Mouse (Mus musculus): ENCODE results near the gene Cd274.
"Not testable (repeated sequence)": the region's sequence is repeated elsewhere in the genome, so short reads cannot be mapped to it uniquely, and the experiment has no call there.

Cd274 gene

GRCm38 (mm10) chr19:29396353-29396752 lies 29.1 kb downstream of the Cd274 start:
- no peak for DNase-seq

GRCm38 (mm10) chr19:29399786-29400185 lies 32.5 kb downstream of the Cd274 start:
- DNase-seq: no peak

- no peak for DNase-seq
Observed at GRCm38 (mm10) chr19:29400466-29400865, 33.2 kb downstream of the Cd274 start.

- no peak for DNase-seq
Observed at GRCm38 (mm10) chr19:29402621-29403020, 35.4 kb downstream of the Cd274 start.

GRCm38 (mm10) chr19:29403251-29403650 lies 36.0 kb downstream of the Cd274 start:
- no peak for DNase-seq

GRCm38 (mm10) chr19:29405388-29405787 lies 38.1 kb downstream of the Cd274 start:
- no peak for DNase-seq

GRCm38 (mm10) chr19:29406042-29407017 lies 39.1 kb downstream of the Cd274 start:
- DNase-seq: no peak

- no peak for DNase-seq
Observed at GRCm38 (mm10) chr19:29410619-29411018, 43.4 kb downstream of the Cd274 start, which contains the start of gene Pdcd1lg2. Gene Pdcd1lg2 (plus strand): TSS chr19:29410919.

GRCm38 (mm10) chr19:29412476-29413420 lies 45.5 kb downstream of the Cd274 start:
- peak; percentile 5 for DNase-seq

GRCm38 (mm10) chr19:29414513-29414912 lies 47.3 kb downstream of the Cd274 start:
- no peak for DNase-seq

GRCm38 (mm10) chr19:29414917-29415316 lies 47.7 kb downstream of the Cd274 start:
- DNase-seq: not testable (repeated sequence)

GRCm38 (mm10) chr19:29416393-29416902 lies 49.2 kb downstream of the Cd274 start:
- no peak for DNase-seq

GRCm38 (mm10) chr19:29417188-29417587 lies 49.9 kb downstream of the Cd274 start:
- DNase-seq: no peak

GRCm38 (mm10) chr19:29417894-29418293 lies 50.6 kb downstream of the Cd274 start:
- no peak for DNase-seq

- no peak for DNase-seq
Observed at GRCm38 (mm10) chr19:29418661-29419115, 51.4 kb downstream of the Cd274 start.

GRCm38 (mm10) chr19:29419506-29419905 lies 52.3 kb downstream of the Cd274 start:
- DNase-seq: no peak

GRCm38 (mm10) chr19:29419946-29420345 lies 52.7 kb downstream of the Cd274 start:
- no peak for DNase-seq

GRCm38 (mm10) chr19:29420397-29420796 lies 53.1 kb downstream of the Cd274 start:
- no peak for DNase-seq

- no peak for DNase-seq
Observed at GRCm38 (mm10) chr19:29422013-29422645, 54.9 kb downstream of the Cd274 start.

- no peak for DNase-seq
Observed at GRCm38 (mm10) chr19:29422796-29423195, 55.5 kb downstream of the Cd274 start.

GRCm38 (mm10) chr19:29430516-29430915 lies 63.3 kb downstream of the Cd274 start:
- DNase-seq: no peak

GRCm38 (mm10) chr19:29430953-29431352 lies 63.7 kb downstream of the Cd274 start:
- no peak for DNase-seq
